Mouse (Mus musculus) ES-Bruce4 (cell line): ENCODE measurements around the gene Ankrd65. TPM values are rescaled to one million over a fixed set of nuclear protein-coding genes. Genes with fewer than 3 reads are reported as not detected.

Experiments used
- H3K27ac ChIP-seq: 2 replicates; pipeline ENCODE4 v1.5.1; 2012; ENCODE audit warnings: low read length, inconsistent platforms; ENCODE audit not compliant: insufficient read depth
- H3K27me3 ChIP-seq: 2 replicates; pipeline ENCODE4 v1.6.1; 2012; ENCODE audit warnings: mild to moderate bottlenecking, low read length, inconsistent platforms; ENCODE audit not compliant: control insufficient read depth, poor library complexity, insufficient read depth, severe bottlenecking
- H3K36me3 ChIP-seq: 2 replicates; pipeline ENCODE4 v1.6.1; 2012; ENCODE audit warnings: inconsistent platforms, mild to moderate bottlenecking, low read length, moderate library complexity; ENCODE audit not compliant: control insufficient read depth, poor library complexity, insufficient read depth, severe bottlenecking
- H3K4me1 ChIP-seq: one replicate; pipeline ENCODE4 v1.8.1; 2011; ENCODE audit warnings: low read length; ENCODE audit not compliant: control insufficient read depth, insufficient read depth
- H3K4me3 ChIP-seq: 2 replicates; pipeline ENCODE4 v1.5.1; 2011; ENCODE audit warnings: low read depth, mild to moderate bottlenecking, low read length
- H3K9ac ChIP-seq: 2 replicates; pipeline ENCODE4 v1.6.1; 2012; ENCODE audit warnings: low read depth, mild to moderate bottlenecking, inconsistent platforms; ENCODE audit not compliant: poor library complexity, severe bottlenecking
- H3K9me3 ChIP-seq: replicated peaks from 2 replicates; pipeline ENCODE4 v1.6.1; 2012; ENCODE audit warnings: mild to moderate bottlenecking, low read length, inconsistent platforms; ENCODE audit not compliant: control insufficient read depth, poor library complexity, insufficient read depth, severe bottlenecking
- CTCF ChIP-seq: IDR thresholded peaks from one replicate; pipeline ENCODE4 v1.8.1; 2011; ENCODE audit warnings: low read depth, low read length
- EP300 ChIP-seq: IDR thresholded peaks from 2 replicates; pipeline ENCODE4 v1.6.1; 2011; ENCODE audit warnings: low read depth, low read length; ENCODE audit not compliant: insufficient read depth
- POLR2A ChIP-seq: IDR thresholded peaks from one replicate; pipeline ENCODE4 v1.8.1; 2011; ENCODE audit warnings: low read length; ENCODE audit not compliant: insufficient read depth
- polyA plus RNA-seq: library from polyadenylated mRNA; stranded (reverse); fragments of >200 nt; gene quantifications from 2 replicates; pipeline ENCODE4 v1.2.4, GENCODE M21; 2011; ENCODE audit warnings: low read depth; ENCODE audit not compliant: missing spikeins, insufficient read depth, insufficient read length

The Ankrd65 gene
- polyA plus RNA-seq, 1 experiment, result not detected

GRCm38 (mm10) chr4:155773335-155774078, 16.7 kb upstream of the Ankrd65 start:
- TF ChIP-seq CTCF (no peak), EP300 (no peak), POLR2A (no peak)
- Histone ChIP-seq H3K4me3 (no peak overlapping the region), H3K4me1 (peaks cover 7% of the 10 kb centered on the region), H3K36me3 (no peaks in the 10 kb centered on the region), H3K27me3 (no peaks in the 10 kb centered on the region), H3K27ac (no peak overlapping the region), H3K9me3 (no peaks in the 10 kb centered on the region), H3K9ac (no peak overlapping the region)

GRCm38 (mm10) chr4:155774280-155774754, 15.9 kb upstream of the Ankrd65 start, which contains the start of gene Vwa1:
Vwa1 (minus strand) TSS chr4:155774698.
- H3K9ac ChIP-seq, result no peak within 1 kb of the TSS
- peaks cover 7% of the 10 kb centered on the region for H3K4me1 ChIP-seq
- H3K9me3 ChIP-seq, result no peaks in the 10 kb centered on the region
- H3K4me3 ChIP-seq, result peak within 1 kb of the TSS; percentile 43
- no peak within 1 kb of the TSS for H3K27ac ChIP-seq
- TF ChIP-seq EP300 (0 out of 2 replicates have a peak, but pooled peaks have one; percentile 16), POLR2A (no peak)
- H3K27me3 ChIP-seq, result no peaks in the 10 kb centered on the region
- H3K36me3 ChIP-seq, result no peaks in the 10 kb centered on the region

- no peaks in the 10 kb centered on the region for H3K36me3 ChIP-seq
- no peak overlapping the region for H3K4me3 ChIP-seq
- H3K9me3 ChIP-seq, result no peaks in the 10 kb centered on the region
- H3K27ac ChIP-seq, result no peak overlapping the region
- TF ChIP-seq POLR2A (no peak), CTCF (no peak)
- H3K4me1 ChIP-seq, result peaks cover 7% of the 10 kb centered on the region
- H3K9ac ChIP-seq, result no peak overlapping the region
- no peaks in the 10 kb centered on the region for H3K27me3 ChIP-seq
Measured at GRCm38 (mm10) chr4:155774971-155775740, 15.1 kb upstream of the Ankrd65 start.

GRCm38 (mm10) chr4:155775855-155776254, 14.4 kb upstream of the Ankrd65 start:
- Histone ChIP-seq H3K4me3 (no peak overlapping the region), H3K4me1 (peaks cover 7% of the 10 kb centered on the region), H3K9me3 (no peaks in the 10 kb centered on the region), H3K27me3 (no peaks in the 10 kb centered on the region), H3K9ac (no peak overlapping the region), H3K36me3 (no peaks in the 10 kb centered on the region), H3K27ac (no peak overlapping the region)
- no peak for TF ChIP-seq POLR2A
- TF ChIP-seq EP300, result no peak
- no peak for TF ChIP-seq CTCF

- Histone ChIP-seq H3K9me3 (no peaks in the 10 kb centered on the region), H3K9ac (no peak overlapping the region), H3K4me3 (no peak overlapping the region), H3K27ac (no peak overlapping the region), H3K4me1 (peaks cover 7% of the 10 kb centered on the region), H3K27me3 (no peaks in the 10 kb centered on the region), H3K36me3 (no peaks in the 10 kb centered on the region)
- TF ChIP-seq EP300 (no peak), POLR2A (no peak), CTCF (no peak)
Measured at GRCm38 (mm10) chr4:155776704-155777335, 13.4 kb upstream of the Ankrd65 start.

GRCm38 (mm10) chr4:155777816-155778215, 12.4 kb upstream of the Ankrd65 start:
- Histone ChIP-seq H3K4me3 (no peak overlapping the region), H3K27ac (no peak overlapping the region), H3K36me3 (no peaks in the 10 kb centered on the region), H3K4me1 (peaks cover 7% of the 10 kb centered on the region), H3K9me3 (no peaks in the 10 kb centered on the region), H3K27me3 (no peaks in the 10 kb centered on the region), H3K9ac (no peak overlapping the region)
- TF ChIP-seq CTCF, result no peak
- no peak for TF ChIP-seq EP300
- no peak for TF ChIP-seq POLR2A
